Mouse (Mus musculus) liver, embryonic 12.5 days (tissue): Measurements from ENCODE around the gene Arhgef18. TPM values are rescaled to one million over a fixed set of nuclear protein-coding genes. Genes with fewer than 3 reads are reported as not detected.

ENCODE experiments used
- ATAC-seq: fragments of 200-750 bp; cut with Nextera tagmentation; 2 replicates; pipeline ENCODE4 v1.8.0; 2017; ENCODE audit warnings: moderate number of reproducible peaks, mild to moderate bottlenecking, moderate library complexity
- H3K27ac ChIP-seq: fragments of 300-500 bp; sonication (generic); 2 replicates; pipeline ENCODE4 v1.5.1; 2016; ENCODE audit warnings: mild to moderate bottlenecking
- H3K27me3 ChIP-seq: fragments of 300-500 bp; sonication (generic); replicated peaks from 2 replicates; pipeline ENCODE4 v1.6.1; 2016; ENCODE audit warnings: mild to moderate bottlenecking, moderate library complexity
- H3K36me3 ChIP-seq: fragments of 300-500 bp; sonication (generic); 2 replicates; pipeline ENCODE4 v1.6.1; 2016; ENCODE audit warnings: mild to moderate bottlenecking, moderate library complexity
- H3K4me1 ChIP-seq: fragments of 300-500 bp; sonication (generic); 2 replicates; pipeline ENCODE4 v1.6.1; 2016
- H3K4me2 ChIP-seq: fragments of 300-500 bp; sonication (generic); 2 replicates; pipeline ENCODE4 v1.6.1; 2016; ENCODE audit warnings: mild to moderate bottlenecking, moderate library complexity
- H3K4me3 ChIP-seq: fragments of 300-500 bp; sonication (generic); 2 replicates; pipeline ENCODE4 v1.5.1; 2016; ENCODE audit warnings: mild to moderate bottlenecking, moderate library complexity
- H3K9ac ChIP-seq: fragments of 300-500 bp; sonication (generic); 2 replicates; pipeline ENCODE4 v1.6.1; 2016; ENCODE audit warnings: mild to moderate bottlenecking, moderate library complexity
- H3K9me3 ChIP-seq: fragments of 300-500 bp; sonication (generic); replicated peaks from 2 replicates; pipeline ENCODE4 v1.6.1; 2016; ENCODE audit warnings: mild to moderate bottlenecking, moderate library complexity
- WGBS: fragments of 180-500 bp; shearing (Covaris S2); methylation state at CpG from one replicate; pipeline ENCODE4 v1.1.7; 2016; ENCODE audit not compliant: insufficient replicate concordance; 5-methylcytosine and 5-hydroxymethylcytosine counted together
- polyA plus RNA-seq: library from polyadenylated mRNA; unstranded; fragments of >200 nt; fragmentation: Nextera tagmentation; extraction: Ambion mirVana; gene quantifications from 2 replicates; pipeline ENCODE4 v1.2.1, GENCODE M21; 2016

Gene Arhgef18
- polyA plus RNA-seq, 1 experiment from 2014 or later, result 4.1 TPM

GRCm38 (mm10) chr8:3467006-3467885, 74.4 kb downstream of the Arhgef18 start, which contains the start of gene Pex11g:
TSS of gene Pex11g (minus strand) at chr8:3467680.
- peak within 1 kb of the TSS; percentile 64 for H3K4me3 ChIP-seq
- WGBS, result 7% methylated on average over 32 of the region's 32 CpGs
- peak within 1 kb of the TSS; percentile 58 for H3K27ac ChIP-seq
- no peaks in the 10 kb centered on the region for H3K36me3 ChIP-seq
- H3K9ac ChIP-seq, result peak within 1 kb of the TSS; percentile 70
- H3K27me3 ChIP-seq, result no peaks in the 10 kb centered on the region
- peak; percentile 89 for ATAC-seq
- H3K4me1 ChIP-seq, result peaks cover 16% of the 10 kb centered on the region
- H3K9me3 ChIP-seq, result no peaks in the 10 kb centered on the region
- peak within 1 kb of the TSS; percentile 81 for H3K4me2 ChIP-seq

- H3K4me3 ChIP-seq, result peak overlapping the region; percentile 64
- no peaks in the 10 kb centered on the region for H3K27me3 ChIP-seq
- 50% methylated on average over 9 of the region's 9 CpGs for WGBS
- no peaks in the 10 kb centered on the region for H3K9me3 ChIP-seq
- H3K36me3 ChIP-seq, result no peaks in the 10 kb centered on the region
- no peak; the same call in 1 of the 2 replicates for ATAC-seq
- peak overlapping the region; percentile 70 for H3K9ac ChIP-seq
- peaks cover 16% of the 10 kb centered on the region for H3K4me1 ChIP-seq
- peak overlapping the region; percentile 58 for H3K27ac ChIP-seq
- peak overlapping the region; percentile 81 for H3K4me2 ChIP-seq
These were observed 75.2 kb downstream of the Arhgef18 start for GRCm38 (mm10) chr8:3467886-3468545.

GRCm38 (mm10) chr8:3468838-3469237, 76.0 kb downstream of the Arhgef18 start:
- H3K27me3 ChIP-seq, result no peaks in the 10 kb centered on the region; the same call in 1 of the 2 replicates
- ATAC-seq, result no peak
- H3K4me1 ChIP-seq, result peaks cover 16% of the 10 kb centered on the region
- no peaks in the 10 kb centered on the region for H3K9me3 ChIP-seq
- no peak overlapping the region for H3K4me3 ChIP-seq
- no peak overlapping the region for H3K9ac ChIP-seq
- no peak overlapping the region for H3K27ac ChIP-seq
- no peaks in the 10 kb centered on the region for H3K36me3 ChIP-seq
- H3K4me2 ChIP-seq, result no peak overlapping the region
- WGBS, result 69% methylated on average over 1 of the region's 1 CpGs

GRCm38 (mm10) chr8:3470562-3470961, 77.8 kb downstream of the Arhgef18 start, which contains the start of gene Tex45:
TSS of gene Tex45 (plus strand) at chr8:3470862.
- peaks cover 16% of the 10 kb centered on the region for H3K4me1 ChIP-seq
- H3K4me3 ChIP-seq, result no peak within 1 kb of the TSS
- H3K9me3 ChIP-seq, result no peaks in the 10 kb centered on the region
- H3K27me3 ChIP-seq, result peaks cover 3% of the 10 kb centered on the region
- no peak for ATAC-seq
- H3K36me3 ChIP-seq, result no peaks in the 10 kb centered on the region
- H3K9ac ChIP-seq, result no peak within 1 kb of the TSS
- no peak within 1 kb of the TSS for H3K4me2 ChIP-seq
- no peak within 1 kb of the TSS for H3K27ac ChIP-seq

GRCm38 (mm10) chr8:3475715-3476429, 83.1 kb downstream of the Arhgef18 start:
- Histone ChIP-seq H3K4me2 (peak overlapping the region; percentile 46), H3K4me1 (no peaks in the 10 kb centered on the region), H3K36me3 (no peaks in the 10 kb centered on the region), H3K9me3 (no peaks in the 10 kb centered on the region), H3K4me3 (peak overlapping the region; percentile 18; the same call in 1 of the 2 replicates), H3K9ac (no peak overlapping the region), H3K27me3 (peaks cover 31% of the 10 kb centered on the region), H3K27ac (no peak overlapping the region)
- ATAC-seq, result no peak
- 20% methylated on average over 37 of the region's 37 CpGs for WGBS

GRCm38 (mm10) chr8:3480221-3480785, 87.5 kb downstream of the Arhgef18 start:
- H3K4me2 ChIP-seq, result no peak overlapping the region
- H3K27me3 ChIP-seq, result peaks cover 45% of the 10 kb centered on the region
- WGBS, result 51% methylated on average over 4 of the region's 4 CpGs
- no peak overlapping the region for H3K27ac ChIP-seq
- H3K9ac ChIP-seq, result no peak overlapping the region
- no peak overlapping the region for H3K4me3 ChIP-seq
- H3K9me3 ChIP-seq, result no peaks in the 10 kb centered on the region
- H3K36me3 ChIP-seq, result no peaks in the 10 kb centered on the region
- no peak for ATAC-seq
- peaks cover 6% of the 10 kb centered on the region for H3K4me1 ChIP-seq

DNA sequence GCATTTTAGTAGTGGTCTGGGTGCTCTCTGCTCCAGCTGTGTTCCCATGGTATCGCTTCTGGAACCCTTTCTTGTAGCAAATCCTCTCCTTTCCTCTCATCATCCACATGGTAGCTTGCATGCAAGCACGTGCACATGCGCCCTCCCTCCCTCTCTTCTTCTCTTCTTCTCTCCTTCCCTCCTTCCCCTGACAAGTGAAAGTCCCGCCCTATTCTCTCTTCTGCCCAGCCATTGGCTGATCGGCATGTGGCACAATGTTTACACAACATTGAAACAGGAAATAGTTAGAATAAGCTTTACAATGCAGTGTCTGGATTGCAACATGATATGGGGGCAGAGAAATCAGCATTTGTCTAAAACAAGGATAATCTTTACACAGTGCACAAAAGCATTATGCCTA, 88.8 kb downstream of the Arhgef18 start:
- Histone ChIP-seq H3K9me3 (no peaks in the 10 kb centered on the region), H3K36me3 (no peaks in the 10 kb centered on the region), H3K27me3 (peaks cover 32% of the 10 kb centered on the region), H3K4me1 (peaks cover 6% of the 10 kb centered on the region), H3K9ac (no peak overlapping the region), H3K27ac (no peak overlapping the region), H3K4me3 (no peak overlapping the region), H3K4me2 (no peak overlapping the region)
- no peak for ATAC-seq
- WGBS, result 32% methylated on average over 5 of the region's 5 CpGs

DNA sequence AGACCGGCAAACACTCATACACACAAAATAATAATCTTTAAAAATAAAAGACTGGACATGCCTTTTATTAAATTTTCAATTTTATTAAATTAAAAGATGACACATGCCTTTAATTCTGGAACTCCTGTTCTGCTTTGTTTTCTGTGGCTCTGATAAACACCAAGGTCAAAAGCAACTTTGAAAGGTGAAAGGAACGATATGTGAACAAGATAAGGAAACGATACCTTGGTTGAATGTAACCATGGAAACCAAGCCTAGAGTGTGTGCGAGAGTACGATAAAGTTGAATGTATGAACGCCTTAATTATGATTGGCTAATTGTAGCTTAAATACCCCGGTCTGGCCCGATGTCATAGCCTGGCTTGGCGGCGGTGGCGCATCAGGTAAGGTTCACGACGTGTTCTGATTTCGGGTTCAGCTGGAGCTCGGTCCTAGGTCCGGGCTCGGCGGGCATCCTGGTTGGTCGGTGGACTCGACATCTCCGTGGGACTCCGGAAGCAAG, 89.5 kb downstream of the Arhgef18 start:
- Histone ChIP-seq H3K27me3 (peaks cover 25% of the 10 kb centered on the region), H3K9me3 (no peaks in the 10 kb centered on the region), H3K4me2 (no peak overlapping the region), H3K9ac (no peak overlapping the region), H3K4me1 (peaks cover 6% of the 10 kb centered on the region), H3K27ac (no peak overlapping the region), H3K4me3 (no peak overlapping the region), H3K36me3 (no peaks in the 10 kb centered on the region)
- no peak; the same call in 1 of the 2 replicates for ATAC-seq
- 70% methylated on average over 22 of the region's 22 CpGs for WGBS

GRCm38 (mm10) chr8:3483546-3483945, 90.7 kb downstream of the Arhgef18 start:
- Histone ChIP-seq H3K36me3 (no peaks in the 10 kb centered on the region), H3K4me1 (peaks cover 6% of the 10 kb centered on the region), H3K9me3 (no peaks in the 10 kb centered on the region), H3K27me3 (peaks cover 15% of the 10 kb centered on the region; the same call in 1 of the 2 replicates), H3K4me2 (no peak overlapping the region), H3K9ac (no peak overlapping the region), H3K4me3 (no peak overlapping the region), H3K27ac (no peak overlapping the region)
- 37% methylated on average over 7 of the region's 7 CpGs for WGBS
- ATAC-seq, result no peak

DNA sequence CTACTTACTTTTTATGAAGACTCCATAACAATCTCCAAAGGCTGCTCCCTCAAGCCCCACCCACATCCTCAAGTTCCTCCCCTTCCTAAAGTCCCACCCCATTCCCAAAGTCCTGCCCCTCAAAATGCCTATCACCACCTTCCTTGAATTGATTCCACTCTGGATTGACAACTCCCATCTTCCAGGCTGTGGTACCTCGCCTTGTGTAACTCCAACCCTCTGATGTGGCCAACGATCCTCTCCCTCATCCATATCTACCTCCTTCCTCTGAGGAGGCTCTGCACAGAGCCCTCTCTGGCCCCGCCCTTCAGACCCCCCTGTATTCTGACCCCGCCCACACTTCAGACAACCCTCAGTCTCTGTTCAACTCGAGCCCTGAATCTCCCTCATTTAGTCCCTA, 92.4 kb downstream of the Arhgef18 start:
- peak; percentile 40; the same call in 1 of the 2 replicates for ATAC-seq

More for the DNA sequence above, 92.4 kb downstream of the Arhgef18 start:
- no peak overlapping the region for H3K4me3 ChIP-seq
- peaks cover 6% of the 10 kb centered on the region for H3K4me1 ChIP-seq
- H3K27me3 ChIP-seq, result peaks cover 15% of the 10 kb centered on the region; the same call in 1 of the 2 replicates
- H3K9ac ChIP-seq, result no peak overlapping the region
- no peaks in the 10 kb centered on the region for H3K9me3 ChIP-seq
- H3K36me3 ChIP-seq, result no peaks in the 10 kb centered on the region
- no peak overlapping the region for H3K27ac ChIP-seq
- no peak overlapping the region for H3K4me2 ChIP-seq
- WGBS, result 12% methylated on average over 5 of the region's 5 CpGs
